Mouse (Mus musculus): ENCODE data around the gene Rbm47.

- no peak for TF ChIP-seq TAL1 (IDR thresholded peaks at IDR 0.05; ENCODE audit: low read length)
- TF ChIP-seq GATA1 (IDR thresholded peaks at IDR 0.05; ENCODE audit: low read length): no peak
These were observed 172.8 kb downstream of the Rbm47 start for GRCm38 (mm10) chr5:66000074-66000473.
